Mouse (Mus musculus) heart, embryonic 13.5 days (tissue): ENCODE data around the gene Snx27. TPM values are rescaled to one million over a fixed set of nuclear protein-coding genes. Genes with fewer than 3 reads are reported as not detected.

Source experiments
- ATAC-seq: fragments of 200-750 bp; cut with Nextera tagmentation; 2 replicates; pipeline ENCODE4 v1.8.0; 2017; ENCODE audit warnings: moderate TSS enrichment; ENCODE audit not compliant: insufficient number of reproducible peaks, low FRiP score, low TSS enrichment; ENCODE audit errors: extremely low read depth
- H3K27ac ChIP-seq: fragments of 300-500 bp; sonication (generic); replicated peaks from 2 replicates; pipeline ENCODE4 v1.5.1; 2015; ENCODE audit warnings: moderate library complexity, mild to moderate bottlenecking, inconsistent platforms
- H3K27me3 ChIP-seq: fragments of 300-500 bp; sonication (generic); replicated peaks from 2 replicates; pipeline ENCODE4 v1.6.1; 2015; ENCODE audit warnings: mild to moderate bottlenecking, inconsistent platforms
- H3K36me3 ChIP-seq: fragments of 300-500 bp; sonication (generic); 2 replicates; pipeline ENCODE4 v1.6.1; 2015; ENCODE audit warnings: mild to moderate bottlenecking, inconsistent platforms
- H3K4me1 ChIP-seq: fragments of 300-500 bp; sonication (generic); 2 replicates; pipeline ENCODE4 v1.6.1; 2015; ENCODE audit warnings: inconsistent platforms
- H3K4me2 ChIP-seq: fragments of 300-500 bp; sonication (generic); 2 replicates; pipeline ENCODE4 v1.6.1; 2015; ENCODE audit warnings: inconsistent platforms, mild to moderate bottlenecking, moderate library complexity
- H3K4me3 ChIP-seq: fragments of 300-500 bp; sonication (generic); 2 replicates; pipeline ENCODE4 v1.5.1; 2015; ENCODE audit warnings: moderate library complexity, mild to moderate bottlenecking, inconsistent platforms
- H3K9ac ChIP-seq: fragments of 300-500 bp; sonication (generic); 2 replicates; pipeline ENCODE4 v1.6.1; 2015; ENCODE audit warnings: inconsistent platforms, mild to moderate bottlenecking, moderate library complexity
- H3K9me3 ChIP-seq: fragments of 300-500 bp; sonication (generic); 2 replicates; pipeline ENCODE4 v1.6.1; 2016; ENCODE audit warnings: inconsistent platforms
- WGBS: fragments of 180-500 bp; shearing (Covaris S2); methylation state at CpG from one replicate; pipeline ENCODE4 v1.1.7; 2015; ENCODE audit warnings: mixed read lengths; 5-methylcytosine and 5-hydroxymethylcytosine counted together
- polyA plus RNA-seq: library from polyadenylated mRNA; unstranded; fragments of >200 nt; fragmentation: Nextera tagmentation; extraction: Ambion mirVana; gene quantifications from 2 replicates; pipeline ENCODE4 v1.2.1, GENCODE M21; 2015

The Snx27 gene
- polyA plus RNA-seq = 32.8 and 36.0 TPM in 2 replicates

GRCm38 (mm10) chr3:94582456-94582891, at the start of gene Snx27:
Gene Snx27 (minus strand): TSS chr3:94582716.
- Histone ChIP-seq H3K36me3 (no peaks in the 10 kb centered on the region), H3K9me3 (no peaks in the 10 kb centered on the region), H3K4me3 (peak within 1 kb of the TSS; percentile 87), H3K27ac (peak within 1 kb of the TSS; percentile 84), H3K27me3 (no peaks in the 10 kb centered on the region), H3K9ac (peak within 1 kb of the TSS; percentile 94), H3K4me1 (peaks cover 24% of the 10 kb centered on the region), H3K4me2 (peak within 1 kb of the TSS; percentile 82)
- under 1% methylated on average over 39 of the region's 42 CpGs for WGBS
- peak; percentile 95 for ATAC-seq

GRCm38 (mm10) chr3:94629876-94630275, 47.4 kb upstream of the Snx27 start:
- no peak overlapping the region for H3K4me2 ChIP-seq
- no peak overlapping the region for H3K9ac ChIP-seq
- H3K9me3 ChIP-seq = no peaks in the 10 kb centered on the region
- 74% methylated on average over 3 of the region's 3 CpGs for WGBS
- ATAC-seq = no peak
- H3K4me1 ChIP-seq = no peaks in the 10 kb centered on the region
- no peak overlapping the region for H3K27ac ChIP-seq
- H3K4me3 ChIP-seq = no peak overlapping the region
- H3K36me3 ChIP-seq = peaks cover 6% of the 10 kb centered on the region; the same call in 1 of the 2 replicates
- H3K27me3 ChIP-seq = no peaks in the 10 kb centered on the region

- no peak for ATAC-seq
Observed at GRCm38 (mm10) chr3:94628712-94629111, 46.2 kb upstream of the Snx27 start.

GRCm38 (mm10) chr3:94624281-94624680, 41.8 kb upstream of the Snx27 start:
- Histone ChIP-seq H3K27ac (no peak overlapping the region), H3K27me3 (no peaks in the 10 kb centered on the region), H3K4me1 (peaks cover 36% of the 10 kb centered on the region), H3K4me3 (no peak overlapping the region), H3K36me3 (peaks cover 8% of the 10 kb centered on the region; the same call in 1 of the 2 replicates), H3K4me2 (no peak overlapping the region), H3K9me3 (no peaks in the 10 kb centered on the region), H3K9ac (no peak overlapping the region)
- no peak for ATAC-seq
- 75% methylated on average over 4 of the region's 4 CpGs for WGBS

More at GRCm38 (mm10) chr3:94628712-94629111, 46.2 kb upstream of the Snx27 start:
- WGBS = 91% methylated on average over 5 of the region's 5 CpGs
- H3K4me3 ChIP-seq = no peak overlapping the region
- no peak overlapping the region for H3K4me2 ChIP-seq
- H3K9ac ChIP-seq = no peak overlapping the region
- H3K4me1 ChIP-seq = peaks cover 9% of the 10 kb centered on the region
- H3K27ac ChIP-seq = no peak overlapping the region
- peaks cover 6% of the 10 kb centered on the region; the same call in 1 of the 2 replicates for H3K36me3 ChIP-seq
- H3K27me3 ChIP-seq = no peaks in the 10 kb centered on the region
- H3K9me3 ChIP-seq = no peaks in the 10 kb centered on the region

- Histone ChIP-seq H3K27me3 (no peaks in the 10 kb centered on the region), H3K4me3 (no peak overlapping the region), H3K4me1 (peaks cover 36% of the 10 kb centered on the region), H3K36me3 (peaks cover 3% of the 10 kb centered on the region; the same call in 1 of the 2 replicates), H3K9me3 (no peaks in the 10 kb centered on the region), H3K4me2 (no peak overlapping the region), H3K27ac (peak overlapping the region; percentile 58), H3K9ac (no peak overlapping the region)
- WGBS = 70% methylated on average over 10 of the region's 10 CpGs
- ATAC-seq = no peak
Observed at GRCm38 (mm10) chr3:94622550-94622949, 40.0 kb upstream of the Snx27 start.

GRCm38 (mm10) chr3:94621740-94622507, 39.4 kb upstream of the Snx27 start:
- ATAC-seq = no peak
- Histone ChIP-seq H3K4me2 (no peak overlapping the region), H3K4me3 (no peak overlapping the region), H3K4me1 (peaks cover 36% of the 10 kb centered on the region), H3K9me3 (no peaks in the 10 kb centered on the region), H3K27me3 (no peaks in the 10 kb centered on the region), H3K9ac (0 out of 2 replicates have a peak overlapping the region, but pooled peaks have one; percentile 0), H3K36me3 (0 out of 2 replicates have a peak, but pooled peaks cover 2% of the 10 kb centered on the region), H3K27ac (peak overlapping the region; percentile 58)
- 58% methylated on average over 11 of the region's 11 CpGs for WGBS

- no peak for ATAC-seq
- no peak overlapping the region for H3K4me3 ChIP-seq
- H3K9ac ChIP-seq = no peak overlapping the region
- no peak overlapping the region for H3K4me2 ChIP-seq
- H3K36me3 ChIP-seq = 0 out of 2 replicates have a peak, but pooled peaks cover 7% of the 10 kb centered on the region
- no peak overlapping the region for H3K27ac ChIP-seq
- H3K4me1 ChIP-seq = peaks cover 26% of the 10 kb centered on the region
- H3K27me3 ChIP-seq = no peaks in the 10 kb centered on the region
- no peaks in the 10 kb centered on the region for H3K9me3 ChIP-seq
- 64% methylated on average over 4 of the region's 4 CpGs for WGBS
Observed at GRCm38 (mm10) chr3:94616717-94617116, 34.2 kb upstream of the Snx27 start.

- Histone ChIP-seq H3K4me2 (no peak overlapping the region), H3K36me3 (0 out of 2 replicates have a peak, but pooled peaks cover 5% of the 10 kb centered on the region), H3K9me3 (no peaks in the 10 kb centered on the region), H3K27me3 (no peaks in the 10 kb centered on the region), H3K4me3 (no peak overlapping the region), H3K9ac (no peak overlapping the region), H3K27ac (no peak overlapping the region), H3K4me1 (peaks cover 23% of the 10 kb centered on the region)
- 67% methylated on average over 7 of the region's 7 CpGs for WGBS
- no peak for ATAC-seq
Observed at GRCm38 (mm10) chr3:94613258-94613878, 30.9 kb upstream of the Snx27 start.

GRCm38 (mm10) chr3:94612274-94612673, 29.8 kb upstream of the Snx27 start:
- ATAC-seq = no peak
- H3K4me3 ChIP-seq = no peak overlapping the region
- no peaks in the 10 kb centered on the region for H3K27me3 ChIP-seq
- H3K4me1 ChIP-seq = peaks cover 23% of the 10 kb centered on the region
- 77% methylated on average over 1 of the region's 1 CpGs for WGBS
- no peak overlapping the region for H3K4me2 ChIP-seq
- no peaks in the 10 kb centered on the region for H3K9me3 ChIP-seq
- H3K27ac ChIP-seq = no peak overlapping the region
- H3K36me3 ChIP-seq = 0 out of 2 replicates have a peak, but pooled peaks cover 5% of the 10 kb centered on the region
- no peak overlapping the region for H3K9ac ChIP-seq

GRCm38 (mm10) chr3:94611834-94612233, 29.3 kb upstream of the Snx27 start:
- H3K9me3 ChIP-seq = no peaks in the 10 kb centered on the region
- H3K36me3 ChIP-seq = 0 out of 2 replicates have a peak, but pooled peaks cover 5% of the 10 kb centered on the region
- ATAC-seq = no peak
- no peak overlapping the region for H3K4me2 ChIP-seq
- peaks cover 23% of the 10 kb centered on the region for H3K4me1 ChIP-seq
- no peak overlapping the region for H3K27ac ChIP-seq
- H3K9ac ChIP-seq = no peak overlapping the region
- H3K4me3 ChIP-seq = no peak overlapping the region
- 72% methylated on average over 5 of the region's 5 CpGs for WGBS
- H3K27me3 ChIP-seq = no peaks in the 10 kb centered on the region

- Histone ChIP-seq H3K9me3 (no peaks in the 10 kb centered on the region), H3K9ac (no peak overlapping the region), H3K4me1 (peaks cover 23% of the 10 kb centered on the region), H3K27ac (no peak overlapping the region), H3K4me2 (no peak overlapping the region), H3K4me3 (no peak overlapping the region), H3K27me3 (no peaks in the 10 kb centered on the region), H3K36me3 (0 out of 2 replicates have a peak, but pooled peaks cover 5% of the 10 kb centered on the region)
- WGBS = 45% methylated on average over 4 of the region's 4 CpGs
- ATAC-seq = no peak
Observed at GRCm38 (mm10) chr3:94611343-94611742, 28.8 kb upstream of the Snx27 start.
